Mouse (Mus musculus) ES-Bruce4 (cell line): ENCODE results near the gene Abraxas1. TPM values are rescaled to one million over a fixed set of nuclear protein-coding genes. Genes with fewer than 3 reads are reported as not detected.
A peak's percentile ranks its signal among the peaks of the same experiment; 100 is the strongest.

ENCODE experiments used
- H3K27ac ChIP-seq: 2 replicates; pipeline ENCODE4 v1.5.1; 2012; ENCODE audit warnings: low read length, inconsistent platforms; ENCODE audit not compliant: insufficient read depth
- H3K27me3 ChIP-seq: 2 replicates; pipeline ENCODE4 v1.6.1; 2012; ENCODE audit warnings: mild to moderate bottlenecking, low read length, inconsistent platforms; ENCODE audit not compliant: control insufficient read depth, poor library complexity, insufficient read depth, severe bottlenecking
- H3K36me3 ChIP-seq: 2 replicates; pipeline ENCODE4 v1.6.1; 2012; ENCODE audit warnings: inconsistent platforms, mild to moderate bottlenecking, low read length, moderate library complexity; ENCODE audit not compliant: control insufficient read depth, poor library complexity, insufficient read depth, severe bottlenecking
- H3K4me1 ChIP-seq: one replicate; pipeline ENCODE4 v1.8.1; 2011; ENCODE audit warnings: low read length; ENCODE audit not compliant: control insufficient read depth, insufficient read depth
- H3K4me3 ChIP-seq: 2 replicates; pipeline ENCODE4 v1.5.1; 2011; ENCODE audit warnings: low read depth, mild to moderate bottlenecking, low read length
- H3K9ac ChIP-seq: 2 replicates; pipeline ENCODE4 v1.6.1; 2012; ENCODE audit warnings: low read depth, mild to moderate bottlenecking, inconsistent platforms; ENCODE audit not compliant: poor library complexity, severe bottlenecking
- H3K9me3 ChIP-seq: replicated peaks from 2 replicates; pipeline ENCODE4 v1.6.1; 2012; ENCODE audit warnings: mild to moderate bottlenecking, low read length, inconsistent platforms; ENCODE audit not compliant: control insufficient read depth, poor library complexity, insufficient read depth, severe bottlenecking
- CTCF ChIP-seq: IDR thresholded peaks from one replicate; pipeline ENCODE4 v1.8.1; 2011; ENCODE audit warnings: low read depth, low read length
- EP300 ChIP-seq: IDR thresholded peaks from 2 replicates; pipeline ENCODE4 v1.6.1; 2011; ENCODE audit warnings: low read depth, low read length; ENCODE audit not compliant: insufficient read depth
- POLR2A ChIP-seq: IDR thresholded peaks from one replicate; pipeline ENCODE4 v1.8.1; 2011; ENCODE audit warnings: low read length; ENCODE audit not compliant: insufficient read depth
- polyA plus RNA-seq: library from polyadenylated mRNA; stranded (reverse); fragments of >200 nt; gene quantifications from 2 replicates; pipeline ENCODE4 v1.2.4, GENCODE M21; 2011; ENCODE audit warnings: low read depth; ENCODE audit not compliant: missing spikeins, insufficient read depth, insufficient read length

Abraxas1 gene
- polyA plus RNA-seq, 1 experiment: 37.4 TPM

DNA sequence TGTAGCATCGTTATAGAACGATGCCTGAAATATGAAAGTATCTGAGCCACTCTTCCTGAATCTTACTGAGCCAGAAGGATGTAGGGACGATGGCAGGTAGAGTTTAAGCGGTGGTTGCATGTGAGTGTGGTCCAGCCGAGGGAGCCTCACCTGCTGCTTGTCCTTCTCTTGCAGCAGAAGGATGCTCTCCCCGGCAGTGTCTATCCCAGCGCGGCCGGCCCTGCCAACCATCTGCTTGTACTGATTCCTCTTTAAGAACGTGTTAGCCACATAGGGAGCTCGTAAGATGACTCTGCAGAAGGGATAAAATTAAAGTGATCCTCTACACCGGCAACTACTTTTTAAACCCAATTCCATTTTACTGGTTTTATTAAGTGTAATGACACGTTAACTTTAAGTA is 41.8 kb downstream of the Abraxas1 start:
- Histone ChIP-seq H3K27ac (no peak overlapping the region), H3K36me3 (peaks cover 41% of the 10 kb centered on the region), H3K4me3 (no peak overlapping the region), H3K9ac (no peak overlapping the region), H3K9me3 (no peaks in the 10 kb centered on the region), H3K27me3 (no peaks in the 10 kb centered on the region), H3K4me1 (no peaks in the 10 kb centered on the region)
- TF ChIP-seq EP300: no peak
- TF ChIP-seq POLR2A: no peak
- TF ChIP-seq CTCF: no peak

- H3K9me3 ChIP-seq: no peaks in the 10 kb centered on the region
- H3K36me3 ChIP-seq: peaks cover 39% of the 10 kb centered on the region
- TF ChIP-seq POLR2A (no peak), CTCF (no peak), EP300 (no peak)
- H3K4me3 ChIP-seq: no peak overlapping the region
- H3K4me1 ChIP-seq: no peaks in the 10 kb centered on the region
- H3K27ac ChIP-seq: no peak overlapping the region
- no peak overlapping the region for H3K9ac ChIP-seq
- no peaks in the 10 kb centered on the region for H3K27me3 ChIP-seq
Measured at GRCm38 (mm10) chr5:100776900-100777299, 43.9 kb downstream of the Abraxas1 start.

GRCm38 (mm10) chr5:100775778-100776404 is 44.9 kb downstream of the Abraxas1 start:
- Histone ChIP-seq H3K4me1 (no peaks in the 10 kb centered on the region), H3K9ac (no peak overlapping the region), H3K27ac (no peak overlapping the region), H3K27me3 (no peaks in the 10 kb centered on the region), H3K4me3 (no peak overlapping the region), H3K9me3 (no peaks in the 10 kb centered on the region), H3K36me3 (peaks cover 45% of the 10 kb centered on the region)
- TF ChIP-seq EP300: no peak
- no peak for TF ChIP-seq POLR2A
- TF ChIP-seq CTCF: no peak

DNA sequence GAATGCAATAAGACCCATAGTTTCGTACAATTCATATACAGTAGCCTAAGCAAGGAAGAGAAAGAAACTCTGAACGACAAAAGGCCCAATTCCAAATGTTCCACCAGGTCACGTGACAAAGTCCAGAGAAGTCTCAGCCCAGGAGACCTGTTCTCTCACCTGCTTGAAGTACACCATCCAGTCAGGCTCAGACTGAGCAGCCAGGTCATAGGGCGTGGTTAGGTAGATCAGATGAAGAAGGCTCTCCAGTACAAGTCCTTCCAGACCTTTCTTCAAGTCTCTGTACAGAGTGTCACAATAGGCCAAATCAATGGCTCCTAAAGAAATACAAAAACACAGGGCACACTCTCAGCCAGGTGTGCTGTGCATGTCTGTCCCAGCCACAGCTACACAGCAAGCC is 49.2 kb downstream of the Abraxas1 start:
- no peaks in the 10 kb centered on the region for H3K27me3 ChIP-seq
- no peaks in the 10 kb centered on the region for H3K4me1 ChIP-seq
- peaks cover 46% of the 10 kb centered on the region for H3K36me3 ChIP-seq
- H3K27ac ChIP-seq: no peak overlapping the region
- TF ChIP-seq CTCF (no peak), EP300 (no peak), POLR2A (no peak)
- H3K4me3 ChIP-seq: no peak overlapping the region
- no peak overlapping the region for H3K9ac ChIP-seq
- H3K9me3 ChIP-seq: no peaks in the 10 kb centered on the region

DNA sequence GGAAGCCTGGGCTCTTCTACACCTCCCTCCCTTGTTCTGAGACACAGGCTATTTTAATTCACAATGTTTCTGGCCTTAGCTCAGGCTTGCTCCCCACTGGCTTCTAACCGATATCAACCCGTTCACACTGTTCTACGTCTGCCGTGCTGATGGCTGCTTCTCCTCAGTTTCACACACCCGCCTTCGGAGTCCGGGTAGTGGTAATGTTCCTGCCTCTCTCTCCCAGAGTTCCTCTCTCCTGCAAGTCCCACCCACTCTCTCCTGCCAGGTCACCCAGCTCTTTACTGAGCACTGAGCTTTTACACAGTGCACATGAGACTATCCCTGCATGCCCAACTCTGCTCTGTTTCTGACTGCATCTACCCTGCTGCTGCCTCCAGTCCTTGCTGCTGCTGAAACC is 54.7 kb downstream of the Abraxas1 start:
- Histone ChIP-seq H3K27me3 (no peaks in the 10 kb centered on the region), H3K4me1 (no peaks in the 10 kb centered on the region), H3K36me3 (peaks cover 28% of the 10 kb centered on the region), H3K4me3 (peak overlapping the region; percentile 74), H3K27ac (no peak overlapping the region; the same call in 1 of the 2 replicates), H3K9ac (peak overlapping the region; percentile 52), H3K9me3 (no peaks in the 10 kb centered on the region)
- TF ChIP-seq CTCF: no peak
- TF ChIP-seq POLR2A: peak; percentile 5
- TF ChIP-seq EP300: no peak

- Histone ChIP-seq H3K4me3 (no peak overlapping the region), H3K27ac (no peak overlapping the region), H3K36me3 (peaks cover 10% of the 10 kb centered on the region), H3K9me3 (no peaks in the 10 kb centered on the region; the same call in 1 of the 2 replicates), H3K9ac (no peak overlapping the region), H3K27me3 (no peaks in the 10 kb centered on the region), H3K4me1 (no peaks in the 10 kb centered on the region)
- no peak for TF ChIP-seq EP300
- no peak for TF ChIP-seq POLR2A
- TF ChIP-seq CTCF: no peak
Measured at GRCm38 (mm10) chr5:100761736-100762135, 59.0 kb downstream of the Abraxas1 start.
